Mouse (Mus musculus) CD8-positive naive resting alpha-beta T cell, adult 2 months (primary cell): Measurements from ENCODE around the gene Fam13c.

Experiments used
- DNase-seq, 2 experiments: peaks; one replicate each; pipeline ENCODE4 v3.0.0; 2022; ENCODE audit warnings: low read depth in 2 of 2, low spot score in 2 of 2

The Fam13c gene

GRCm38 (mm10) chr10:70519640-70520099 lies 79.4 kb downstream of the Fam13c start:
- no peak for DNase-seq

- DNase-seq = no peak
Observed at GRCm38 (mm10) chr10:70520143-70521131, 80.2 kb downstream of the Fam13c start.

GRCm38 (mm10) chr10:70521379-70521778 lies 81.1 kb downstream of the Fam13c start:
- DNase-seq = no peak

- DNase-seq = no peak
Observed at GRCm38 (mm10) chr10:70530185-70530823, 90.0 kb downstream of the Fam13c start.

GRCm38 (mm10) chr10:70532249-70532648 lies 92.0 kb downstream of the Fam13c start:
- DNase-seq = no peak

GRCm38 (mm10) chr10:70533301-70533781 lies 93.1 kb downstream of the Fam13c start:
- DNase-seq = no peak

GRCm38 (mm10) chr10:70533986-70534385 lies 93.7 kb downstream of the Fam13c start:
- no peak for DNase-seq

- no peak for DNase-seq
Observed at GRCm38 (mm10) chr10:70534571-70534970, 94.3 kb downstream of the Fam13c start.

GRCm38 (mm10) chr10:70535401-70535800 lies 95.1 kb downstream of the Fam13c start:
- DNase-seq = no peak

GRCm38 (mm10) chr10:70537694-70538093 lies 97.4 kb downstream of the Fam13c start:
- no peak for DNase-seq

GRCm38 (mm10) chr10:70539251-70539650 lies 99.0 kb downstream of the Fam13c start:
- no peak for DNase-seq

GRCm38 (mm10) chr10:70540456-70541195 lies 100.3 kb downstream of the Fam13c start:
- no peak for DNase-seq

- no peak for DNase-seq
Observed at GRCm38 (mm10) chr10:70542857-70543256, 102.6 kb downstream of the Fam13c start.

GRCm38 (mm10) chr10:70552531-70552930 lies 112.2 kb downstream of the Fam13c start:
- no peak for DNase-seq

GRCm38 (mm10) chr10:70563636-70564035 lies 123.4 kb downstream of the Fam13c start:
- no peak for DNase-seq

- no peak for DNase-seq
Observed at GRCm38 (mm10) chr10:70581556-70582211, 141.4 kb downstream of the Fam13c start.

GRCm38 (mm10) chr10:70584171-70584570 lies 143.9 kb downstream of the Fam13c start:
- DNase-seq = no peak

- no peak for DNase-seq
Observed at GRCm38 (mm10) chr10:70586876-70587405, 146.7 kb downstream of the Fam13c start.

- DNase-seq = no peak
Observed at GRCm38 (mm10) chr10:70594007-70594406, 153.7 kb downstream of the Fam13c start.

- no peak for DNase-seq
Observed at GRCm38 (mm10) chr10:70598081-70598515, 157.8 kb downstream of the Fam13c start.
